Mouse (Mus musculus) testis, postnatal 10 days (tissue): ENCODE results near the gene Gm21409.
"Not testable (repeated sequence)": the region's sequence is repeated elsewhere in the genome, so short reads cannot be mapped to it uniquely, and the experiment has no call there.

Experiments
- DNase-seq: peaks from one replicate; pipeline ENCODE4 v3.0.0; 2021; ENCODE audit warnings: low spot score

Gm21409 gene

DNA sequence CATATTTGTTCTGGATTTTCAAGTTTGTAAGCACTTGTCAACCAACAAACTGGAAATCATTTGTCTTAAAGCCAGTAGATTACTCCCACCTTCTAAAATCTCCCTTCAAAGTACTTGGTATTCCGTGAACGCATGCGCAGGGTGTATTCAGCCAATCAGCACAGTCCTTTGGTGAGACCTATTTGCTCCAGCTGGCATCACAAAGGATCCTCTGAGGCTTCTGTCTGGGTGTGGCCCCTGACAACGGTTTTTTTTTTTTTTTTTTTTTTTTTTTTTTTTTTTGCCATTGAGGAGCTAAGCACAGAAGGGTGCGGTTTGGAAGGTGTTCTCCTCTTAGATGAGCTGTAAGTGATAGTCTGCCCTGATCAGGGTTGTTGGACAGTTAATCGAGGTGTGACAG is at the start of gene Gm21409:
TSS of gene Gm21409 (plus strand) at position 301 of the 400 bp plus-strand sequence.
- DNase-seq: not testable (repeated sequence)
